Mouse (Mus musculus) lung, postnatal 4 days (tissue): Measurements from ENCODE around the gene Snu13.

Experiments
- DNase-seq, 2 experiments: peaks; one replicate each; pipeline ENCODE4 v3.0.0; 2021

Snu13 gene

DNA sequence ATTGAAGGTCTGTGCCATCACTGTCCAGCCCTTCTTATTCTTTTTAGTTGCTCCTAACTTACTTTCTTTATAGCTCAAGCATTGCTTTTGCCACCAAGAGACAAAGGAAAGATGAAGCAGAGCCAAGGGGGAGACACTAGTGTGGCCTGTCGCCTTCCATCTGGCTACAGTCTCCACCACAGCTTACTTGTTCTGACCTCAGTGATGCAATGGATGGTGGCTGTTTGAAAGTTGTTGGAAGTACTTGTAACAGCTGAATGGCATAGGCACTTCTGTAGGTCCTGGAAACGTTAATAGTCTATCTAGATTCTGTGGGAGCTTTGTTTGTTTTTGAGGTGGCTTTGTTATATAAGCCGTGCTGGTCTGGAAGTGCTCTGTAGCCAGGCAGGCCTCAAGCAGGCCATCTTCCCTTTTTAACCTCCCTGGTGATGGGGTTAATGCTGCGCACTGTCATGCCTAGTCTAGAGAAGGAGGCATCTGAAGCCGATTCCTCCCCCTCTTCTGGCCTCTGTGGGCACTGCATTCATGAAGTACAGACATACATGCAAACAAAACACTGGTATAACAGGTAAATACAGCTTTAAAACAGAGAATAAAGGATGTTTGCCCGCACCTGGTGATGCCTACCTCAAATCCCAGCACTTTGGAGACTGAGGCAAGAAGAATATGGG, 23.3 kb downstream of the Snu13 start:
- DNase-seq = no peak

DNA sequence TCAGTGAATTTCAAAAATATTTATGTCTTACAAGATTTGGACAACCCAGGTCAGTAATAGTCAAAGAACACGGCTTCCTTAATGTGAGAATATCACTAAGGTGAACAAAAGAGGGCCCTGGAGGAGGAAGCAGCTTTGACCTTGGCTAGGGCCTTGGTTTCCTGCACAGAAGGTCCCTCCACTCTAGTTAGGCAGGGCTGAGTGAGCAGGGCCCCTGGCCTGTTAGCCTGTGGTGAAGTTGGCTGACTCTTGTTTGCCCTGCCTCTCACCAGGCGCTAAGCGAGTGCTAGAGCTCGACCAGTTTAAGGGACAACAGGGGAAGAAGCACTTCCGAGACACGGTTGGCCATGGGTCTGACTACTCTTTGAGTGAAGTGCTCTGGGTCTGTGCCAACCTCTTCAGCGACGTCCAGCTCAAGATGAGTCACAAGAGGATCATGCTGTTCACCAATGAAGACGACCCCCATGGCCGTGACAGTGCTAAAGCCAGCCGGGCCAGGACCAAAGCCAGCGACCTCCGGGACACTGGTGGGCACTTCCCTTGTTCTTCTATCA, 24.8 kb downstream of the Snu13 start:
- DNase-seq = peak in 1 of 2 experiments; percentile 39

DNA sequence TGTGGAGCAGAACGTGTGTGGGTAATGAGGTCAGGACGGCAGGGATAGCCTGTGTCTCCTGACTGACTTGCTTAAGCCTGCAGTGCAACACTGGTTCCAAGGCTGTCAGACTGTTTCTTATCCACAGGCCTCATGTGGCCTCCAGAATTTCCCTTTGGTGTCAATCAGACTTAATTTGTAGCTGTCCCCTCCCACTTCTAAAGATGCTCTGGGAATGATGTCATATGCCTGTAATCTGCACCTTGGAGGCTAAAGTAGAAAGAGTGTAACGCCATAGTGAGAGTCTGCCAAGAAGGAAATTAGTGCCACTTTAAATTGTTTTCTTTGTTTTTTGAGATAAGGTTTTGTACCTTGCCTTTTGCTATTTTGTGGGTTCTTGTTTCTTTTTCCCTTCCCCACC, 28.1 kb downstream of the Snu13 start:
- no peak for DNase-seq

GRCm38 (mm10) chr15:82017461-82017860, 29.9 kb downstream of the Snu13 start:
- DNase-seq = no peak

DNA sequence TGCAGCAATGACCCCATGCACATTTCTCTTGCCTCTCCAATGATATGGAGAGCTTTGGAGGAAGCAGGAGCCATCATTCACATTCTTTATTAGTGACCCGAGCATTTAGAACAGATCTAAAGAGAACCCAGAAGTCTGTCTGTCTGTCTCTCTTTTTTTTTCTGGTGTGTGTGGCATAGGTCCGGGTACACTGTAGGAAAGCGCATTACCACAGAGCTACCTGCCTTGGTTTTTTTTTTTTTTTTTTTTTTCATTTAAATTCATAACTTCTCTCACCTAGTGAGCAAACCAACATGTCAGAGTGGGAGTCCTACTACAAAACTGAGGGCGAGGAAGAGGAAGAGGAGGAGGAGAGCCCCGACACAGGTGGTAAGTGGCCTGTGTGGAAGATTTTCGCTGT, 30.6 kb downstream of the Snu13 start:
- no peak for DNase-seq

DNA sequence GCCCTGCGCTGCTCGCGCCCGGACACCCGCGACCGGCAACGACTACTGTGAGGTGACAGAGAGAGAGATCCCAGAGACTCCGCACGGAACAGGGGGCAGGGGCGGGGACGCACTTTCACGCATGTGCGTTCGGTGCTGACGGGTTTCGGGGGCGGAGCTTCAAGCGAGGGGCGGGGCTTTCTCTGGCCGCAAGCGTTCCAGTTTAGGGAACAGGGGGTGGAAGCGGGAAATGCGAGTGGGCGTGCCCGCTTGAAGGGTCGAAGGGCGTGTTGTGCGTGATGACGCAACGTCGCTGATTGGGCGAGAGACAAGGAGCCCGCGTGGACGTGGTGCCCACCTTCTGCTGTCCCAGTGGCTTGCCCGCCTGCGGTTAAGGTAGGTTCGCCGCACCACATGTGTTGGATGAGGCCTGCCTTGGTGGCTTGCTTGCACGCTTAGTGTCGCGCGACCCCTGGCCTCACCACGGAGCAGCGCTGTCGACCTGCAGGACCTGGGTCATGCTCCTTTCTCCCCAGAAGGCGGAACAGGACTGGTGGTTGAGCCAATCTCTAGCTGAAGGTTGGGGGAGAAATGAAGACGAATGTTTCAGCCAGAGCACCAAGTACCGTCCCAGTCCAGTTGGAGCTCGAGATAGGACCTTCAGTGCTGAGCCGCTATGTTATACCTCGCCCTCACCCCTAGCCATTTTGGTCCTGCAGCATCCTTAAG, 31.1 kb downstream of the Snu13 start:
- peak; percentile 99 to 100 for DNase-seq

GRCm38 (mm10) chr15:82015392-82016100, 31.9 kb downstream of the Snu13 start:
- DNase-seq = peak; percentile 41 to 45

DNA sequence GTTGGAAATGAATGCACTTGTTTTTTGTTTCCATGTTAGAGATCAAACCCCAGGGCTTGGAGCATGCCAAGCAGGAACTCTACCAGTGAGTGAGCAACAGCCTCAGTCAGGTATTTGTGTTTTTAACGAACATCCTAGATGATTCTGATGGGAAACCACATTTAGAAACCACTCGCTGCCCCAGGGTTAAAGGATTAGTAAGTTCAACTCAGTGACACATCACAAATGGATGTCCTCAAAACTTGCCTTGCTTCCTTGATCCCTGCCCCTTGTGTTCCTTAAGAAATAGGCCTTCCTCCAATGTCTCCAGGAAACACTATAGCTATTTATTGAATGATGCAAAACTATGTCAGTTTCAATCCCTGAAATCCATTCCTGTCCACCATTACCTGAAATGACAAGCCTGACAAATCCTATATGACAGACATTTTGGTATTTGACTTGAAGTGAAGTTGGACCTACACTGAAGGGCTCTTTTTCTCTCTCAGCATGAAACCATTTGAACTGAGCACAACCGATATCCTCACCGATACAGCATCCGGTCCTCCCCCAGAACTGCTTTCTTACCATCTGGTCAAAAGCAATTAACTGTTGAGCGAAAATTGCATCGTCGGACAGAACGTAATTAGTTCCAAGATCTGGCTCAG, 32.5 kb downstream of the Snu13 start:
- DNase-seq = no peak

DNA sequence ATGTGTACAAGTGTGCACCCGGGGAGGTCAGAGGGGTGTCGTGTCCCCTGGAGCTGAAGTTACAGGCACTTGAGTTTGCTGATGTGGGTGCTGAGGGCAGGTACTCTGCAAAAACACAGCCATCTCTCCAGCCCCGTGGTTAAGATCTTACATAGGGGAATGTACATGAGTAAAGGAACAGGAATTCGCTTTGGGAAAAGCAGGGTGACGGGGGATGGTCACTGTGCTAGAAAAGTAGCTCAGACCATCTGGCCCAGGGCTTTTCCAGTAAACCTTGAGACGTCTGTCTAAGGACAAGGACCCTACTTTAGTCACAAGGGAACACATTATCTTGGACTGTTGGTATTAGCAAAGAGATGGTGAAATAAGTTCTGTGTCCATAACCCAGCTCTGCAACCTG, 35.5 kb downstream of the Snu13 start:
- DNase-seq = no peak

- DNase-seq = no peak
Measured at GRCm38 (mm10) chr15:82004257-82004656, 43.1 kb downstream of the Snu13 start.

- no peak for DNase-seq
Measured at GRCm38 (mm10) chr15:81993992-81994391, 53.4 kb downstream of the Snu13 start.

GRCm38 (mm10) chr15:81990549-81990948, 56.8 kb downstream of the Snu13 start:
- no peak for DNase-seq
